Mouse (Mus musculus) heart, embryonic 11.5 days (tissue): Measurements from ENCODE around the gene Tex44. TPM values are rescaled to one million over a fixed set of nuclear protein-coding genes. Genes with fewer than 3 reads are reported as not detected.

Experiments used
- ATAC-seq: fragments of 200-750 bp; cut with Nextera tagmentation; replicated peaks from 2 replicates; pipeline ENCODE4 v1.8.0; 2017; ENCODE audit warnings: moderate library complexity; ENCODE audit not compliant: insufficient number of reproducible peaks, low FRiP score, low TSS enrichment
- H3K27ac ChIP-seq: fragments of 300-500 bp; sonication (generic); 2 replicates; pipeline ENCODE4 v1.5.1; 2014; ENCODE audit warnings: mild to moderate bottlenecking, low read depth, low read length
- H3K27me3 ChIP-seq: fragments of 300-500 bp; sonication (generic); 2 replicates; pipeline ENCODE4 v1.6.1; 2014; ENCODE audit warnings: mild to moderate bottlenecking, low read length, mixed read lengths; ENCODE audit not compliant: control insufficient read depth, insufficient read depth
- H3K36me3 ChIP-seq: fragments of 300-500 bp; sonication (generic); 2 replicates; pipeline ENCODE4 v1.6.1; 2014; ENCODE audit warnings: mild to moderate bottlenecking, low read length, moderate library complexity, mixed read lengths; ENCODE audit not compliant: control insufficient read depth, insufficient read depth
- H3K4me1 ChIP-seq: fragments of 300-500 bp; sonication (generic); 2 replicates; pipeline ENCODE4 v1.6.1; 2014; ENCODE audit warnings: low read length; ENCODE audit not compliant: control insufficient read depth, insufficient read depth
- H3K4me2 ChIP-seq: fragments of 300-500 bp; sonication (generic); 2 replicates; pipeline ENCODE4 v1.6.1; 2014; ENCODE audit warnings: mild to moderate bottlenecking, moderate library complexity
- H3K4me3 ChIP-seq: fragments of 300-500 bp; sonication (generic); 2 replicates; pipeline ENCODE4 v1.5.1; 2014; ENCODE audit warnings: low read depth, low read length
- H3K9ac ChIP-seq: fragments of 300-500 bp; sonication (generic); 2 replicates; pipeline ENCODE4 v1.6.1; 2014; ENCODE audit warnings: mild to moderate bottlenecking, low read depth, low read length, moderate library complexity
- H3K9me3 ChIP-seq: fragments of 300-500 bp; sonication (generic); replicated peaks from 2 replicates; pipeline ENCODE4 v1.6.1; 2016; ENCODE audit warnings: low read length; ENCODE audit not compliant: control insufficient read depth
- WGBS: fragments of 180-500 bp; shearing (Covaris S2); extraction: QIAGEN DNeasy Blood & Tissue Kit; methylation state at CpG from one replicate; pipeline ENCODE4 v1.1.7; 2014; ENCODE audit not compliant: insufficient replicate concordance; 5-methylcytosine and 5-hydroxymethylcytosine counted together
- polyA plus RNA-seq: library from polyadenylated mRNA; unstranded; fragments of >200 nt; fragmentation: Nextera tagmentation; extraction: Ambion mirVana; gene quantifications from 2 replicates; pipeline ENCODE4 v1.2.1, GENCODE M21; 2014

Gene Tex44
- polyA plus RNA-seq, 1 experiment from 2014 or later: not detected

GRCm38 (mm10) chr1:86438501-86438900 lies 12.4 kb downstream of the Tex44 start:
- no peaks in the 10 kb centered on the region for H3K27me3 ChIP-seq
- H3K9me3 ChIP-seq: no peaks in the 10 kb centered on the region
- H3K4me1 ChIP-seq: peaks cover 58% of the 10 kb centered on the region
- H3K4me2 ChIP-seq: no peak overlapping the region
- H3K4me3 ChIP-seq: no peak overlapping the region
- no peak for ATAC-seq
- no peak overlapping the region for H3K27ac ChIP-seq
- 65% methylated on average over 2 of the region's 2 CpGs for WGBS
- H3K9ac ChIP-seq: no peak overlapping the region
- no peaks in the 10 kb centered on the region for H3K36me3 ChIP-seq

DNA sequence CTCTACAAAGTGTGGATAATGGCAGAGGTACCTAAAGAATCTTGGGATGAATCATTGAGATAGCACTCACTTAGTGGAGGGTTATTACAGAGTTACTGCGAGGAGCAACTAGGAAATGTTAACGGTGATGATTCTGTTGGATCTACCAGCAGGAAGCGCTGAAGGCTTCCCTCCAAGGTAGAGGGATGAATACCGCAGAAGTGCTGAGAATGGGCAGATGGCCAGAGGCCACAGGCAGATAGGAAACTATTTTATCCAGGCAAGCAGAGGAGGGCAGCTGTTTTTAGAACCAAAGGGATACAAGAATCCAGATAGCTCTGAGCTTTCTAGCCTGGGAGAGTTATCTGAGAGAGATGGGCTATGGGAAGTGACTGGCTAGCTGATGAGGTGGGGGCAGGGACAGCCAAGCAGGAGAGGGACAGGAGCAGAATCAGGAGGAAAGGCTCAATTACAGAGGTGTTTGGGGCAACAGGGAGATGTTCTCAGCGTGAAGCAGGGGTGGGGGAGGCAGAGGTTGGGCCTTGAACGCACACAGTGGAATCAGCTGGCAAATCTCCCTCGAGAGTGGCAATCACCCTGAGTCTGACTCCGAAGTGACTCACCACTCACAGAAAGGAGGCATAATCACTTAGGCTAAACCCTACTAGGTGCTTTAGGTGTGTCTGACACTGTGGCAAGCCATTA lies 13.5 kb downstream of the Tex44 start:
- Histone ChIP-seq H3K9ac (peak overlapping the region; percentile 52; the same call in 1 of the 2 replicates), H3K9me3 (no peaks in the 10 kb centered on the region), H3K36me3 (no peaks in the 10 kb centered on the region), H3K27me3 (no peaks in the 10 kb centered on the region), H3K4me2 (peak overlapping the region; percentile 98), H3K4me3 (no peak overlapping the region), H3K4me1 (peaks cover 57% of the 10 kb centered on the region), H3K27ac (peak overlapping the region; percentile 100)
- 8% methylated on average over 8 of the region's 8 CpGs for WGBS
- no peak for ATAC-seq

DNA sequence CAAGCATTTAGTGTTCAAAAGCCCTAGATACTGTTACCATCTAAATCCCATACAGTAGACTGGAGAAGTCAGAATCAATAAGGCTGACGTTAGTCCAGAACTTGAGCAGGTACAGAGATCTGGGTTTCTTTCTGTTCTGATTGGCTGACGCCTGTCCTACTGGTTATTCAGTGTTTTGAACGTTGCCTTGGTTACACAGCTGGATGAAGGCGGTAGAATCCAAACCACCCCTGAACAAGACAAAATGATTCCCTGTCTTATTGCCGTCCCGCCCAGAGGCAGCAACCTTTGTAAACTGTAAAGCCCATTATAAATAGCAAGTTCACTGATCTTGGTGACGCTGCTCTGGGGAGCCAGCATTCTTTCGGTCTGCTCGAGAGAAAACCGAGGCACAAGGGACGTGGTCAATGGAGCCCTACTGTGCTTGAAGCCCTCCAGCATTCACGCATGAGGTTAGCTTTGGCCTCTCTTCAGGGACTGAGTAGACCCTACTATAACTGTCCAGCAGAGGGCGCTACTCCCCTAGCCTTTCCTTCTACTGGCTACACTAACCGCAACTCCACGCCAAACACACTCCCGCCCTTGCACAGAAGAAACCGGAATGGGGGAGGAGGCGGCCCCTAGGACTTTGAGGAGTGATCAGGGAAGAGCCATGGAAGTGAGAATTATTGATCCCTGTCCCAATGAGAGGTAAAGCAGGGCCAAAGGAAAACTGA lies 14.2 kb downstream of the Tex44 start:
- no peaks in the 10 kb centered on the region for H3K36me3 ChIP-seq
- ATAC-seq: peak; percentile 57
- peak overlapping the region; percentile 97 for H3K9ac ChIP-seq
- H3K9me3 ChIP-seq: no peaks in the 10 kb centered on the region
- H3K4me3 ChIP-seq: peak overlapping the region; percentile 52
- H3K27me3 ChIP-seq: no peaks in the 10 kb centered on the region
- H3K27ac ChIP-seq: peak overlapping the region; percentile 100
- H3K4me2 ChIP-seq: peak overlapping the region; percentile 98
- 6% methylated on average over 18 of the region's 18 CpGs for WGBS
- peaks cover 50% of the 10 kb centered on the region for H3K4me1 ChIP-seq

DNA sequence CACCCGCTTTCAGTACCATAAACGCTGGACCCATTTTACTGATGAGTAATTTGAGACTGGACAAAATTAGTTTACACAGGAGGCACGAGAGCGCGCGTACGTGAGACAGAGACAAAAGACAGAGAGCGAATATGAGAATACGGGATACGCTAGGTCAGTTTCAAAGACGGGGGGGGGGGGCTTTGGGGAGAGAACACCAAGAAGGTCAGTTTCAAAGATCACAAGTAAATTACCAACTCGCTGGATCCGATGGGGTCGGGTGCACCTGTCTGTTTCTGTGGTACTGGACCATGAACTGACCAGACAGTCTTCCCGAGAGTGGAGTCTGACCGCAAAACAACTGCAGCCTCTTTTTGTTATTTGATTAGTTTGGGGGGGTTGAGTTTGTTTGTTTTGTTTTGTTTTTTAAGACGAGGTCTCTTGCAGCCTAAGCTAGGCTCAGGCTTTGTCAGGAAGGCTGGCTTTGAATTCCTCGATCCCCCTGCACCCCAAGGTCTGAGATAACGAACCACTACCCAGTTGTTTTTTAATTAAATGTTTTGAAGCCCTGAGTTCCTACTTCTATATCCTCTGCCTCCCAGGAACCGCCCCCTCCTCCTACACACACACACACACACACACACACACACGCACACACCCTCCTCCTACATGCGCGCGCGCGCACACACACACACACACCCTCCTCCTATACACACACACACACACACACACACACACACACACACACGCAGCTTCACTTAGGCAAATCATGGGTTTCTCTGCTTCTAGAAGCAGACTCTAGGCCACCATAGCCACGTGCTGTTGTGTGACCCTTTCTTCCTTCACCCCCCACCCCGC lies 15.0 kb downstream of the Tex44 start:
- Histone ChIP-seq H3K4me1 (peaks cover 43% of the 10 kb centered on the region), H3K4me3 (peak overlapping the region; percentile 52), H3K27ac (peak overlapping the region; percentile 100), H3K9ac (peak overlapping the region; percentile 97), H3K36me3 (no peaks in the 10 kb centered on the region), H3K9me3 (no peaks in the 10 kb centered on the region), H3K27me3 (no peaks in the 10 kb centered on the region), H3K4me2 (peak overlapping the region; percentile 98)
- peak; percentile 36 for ATAC-seq
- under 1% methylated on average over 29 of the region's 29 CpGs for WGBS

DNA sequence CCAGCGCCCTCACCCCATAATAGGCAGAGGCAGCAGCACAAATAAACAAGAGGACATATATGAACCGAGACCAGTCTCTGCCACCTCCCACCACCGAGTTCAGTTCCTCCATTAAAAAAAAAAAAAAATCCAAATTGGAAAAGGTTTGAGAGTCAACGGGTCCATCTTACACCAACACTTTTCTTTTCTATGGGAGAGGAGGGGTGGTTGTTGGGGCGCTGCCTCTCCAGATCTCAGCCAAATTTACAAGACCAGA lies 15.5 kb downstream of the Tex44 start:
- 1% methylated on average over 5 of the region's 5 CpGs for WGBS
- Histone ChIP-seq H3K4me3 (peak overlapping the region; percentile 52), H3K9me3 (no peaks in the 10 kb centered on the region), H3K27me3 (no peaks in the 10 kb centered on the region), H3K36me3 (no peaks in the 10 kb centered on the region), H3K4me1 (peaks cover 38% of the 10 kb centered on the region), H3K4me2 (peak overlapping the region; percentile 98), H3K27ac (peak overlapping the region; percentile 100), H3K9ac (peak overlapping the region; percentile 97)
- no peak; the same call in 1 of the 2 replicates for ATAC-seq

- Histone ChIP-seq H3K4me1 (peaks cover 37% of the 10 kb centered on the region), H3K4me3 (peak overlapping the region; percentile 52), H3K9me3 (no peaks in the 10 kb centered on the region), H3K4me2 (peak overlapping the region; percentile 98), H3K27ac (peak overlapping the region; percentile 100), H3K9ac (peak overlapping the region; percentile 97), H3K27me3 (no peaks in the 10 kb centered on the region), H3K36me3 (no peaks in the 10 kb centered on the region)
- WGBS: under 1% methylated on average over 81 of the region's 81 CpGs
- peak; percentile 64 for ATAC-seq
These were observed 16.1 kb downstream of the Tex44 start for GRCm38 (mm10) chr1:86441980-86442831.

- Histone ChIP-seq H3K27ac (peak overlapping the region; percentile 100), H3K36me3 (no peaks in the 10 kb centered on the region), H3K9ac (peak overlapping the region; percentile 97), H3K4me1 (peaks cover 39% of the 10 kb centered on the region), H3K4me3 (peak overlapping the region; percentile 52), H3K4me2 (peak overlapping the region; percentile 98), H3K9me3 (no peaks in the 10 kb centered on the region), H3K27me3 (no peaks in the 10 kb centered on the region)
- no peak for ATAC-seq
- WGBS: 6% methylated on average over 24 of the region's 24 CpGs
These were observed 16.7 kb downstream of the Tex44 start for GRCm38 (mm10) chr1:86442832-86443231.
